Comparison of ENCODE assay signal across 18 mouse cellular contexts in genomic region chr11:97676050-97676754, GRCm38 (mm10). TPM values are rescaled to one million over a fixed set of nuclear protein-coding genes. Genes with fewer than 3 reads are reported as not detected.
A peak's percentile ranks its signal among the peaks of the same experiment; 100 is the strongest.
DNase-seq lines count a peak whose midpoint lies in the region; ATAC-seq lines count a peak whose summit lies in the region.
"Had no signal": no experiment of that assay in that cellular context is flagged by ENCODE, and none has a peak within 500 bp of the region (broad histone marks: within the 10 kb centered on the region; RNA-seq: fewer than 3 reads in every experiment).

No protein-coding gene starts in this region.

- 0 out of 2 replicates have a peak overlapping the region, but pooled peaks have one; percentile 3 for H3K9ac ChIP-seq in heart, embryonic 13.5 days
- no peak overlapping the region for H3K9ac ChIP-seq in midbrain, embryonic 11.5 days (ENCODE audit: low read length)
- no peak overlapping the region for H3K9ac ChIP-seq in midbrain, embryonic 15.5 days
- H3K9ac ChIP-seq: limb, embryonic 13.5 days; liver, embryonic 14.5 days had no signal

- H3K9me3 ChIP-seq in heart, embryonic 13.5 days: no peaks in the 10 kb centered on the region
- H3K9me3 ChIP-seq in midbrain, embryonic 11.5 days (ENCODE audit: control insufficient read depth, low read length): no peaks in the 10 kb centered on the region
- H3K9me3 ChIP-seq in midbrain, embryonic 15.5 days: no peaks in the 10 kb centered on the region
- H3K9me3 ChIP-seq: limb, embryonic 13.5 days; megakaryocyte, embryonic 14.5 days had no signal

- 70% methylated on average over 15 of the region's 15 CpGs for WGBS in heart, embryonic 13.5 days
- 82% methylated on average over 14 of the region's 15 CpGs for WGBS in midbrain, embryonic 11.5 days
- 79% methylated on average over 15 of the region's 15 CpGs for WGBS in midbrain, embryonic 15.5 days

- H3K36me3 ChIP-seq in heart, embryonic 13.5 days: peaks cover 99% of the 10 kb centered on the region
- peaks cover 23% of the 10 kb centered on the region for H3K36me3 ChIP-seq in midbrain, embryonic 11.5 days (ENCODE audit: control insufficient read depth, insufficient read depth, low read length)
- H3K36me3 ChIP-seq in midbrain, embryonic 15.5 days (replicated peaks): peaks cover 44% of the 10 kb centered on the region

- no peak overlapping the region for H3K27ac ChIP-seq in heart, embryonic 13.5 days (replicated peaks)
- no peak overlapping the region for H3K27ac ChIP-seq in midbrain, embryonic 11.5 days (ENCODE audit: low read depth, low read length)
- no peak overlapping the region for H3K27ac ChIP-seq in midbrain, embryonic 15.5 days
- H3K27ac ChIP-seq: heart, adult 2 months; limb, embryonic 13.5 days; liver, embryonic 14.5 days had no signal

- H3K4me2 ChIP-seq in heart, embryonic 13.5 days: no peak overlapping the region
- no peak overlapping the region for H3K4me2 ChIP-seq in midbrain, embryonic 11.5 days
- H3K4me2 ChIP-seq in midbrain, embryonic 15.5 days: no peak overlapping the region
- H3K4me2 ChIP-seq: limb, embryonic 13.5 days had no signal

- DNase-seq in heart, postnatal 14 days: no peak
- DNase-seq in midbrain, embryonic 11.5 days (ENCODE audit: low spot score, missing footprints): no peak
- DNase-seq in lung, postnatal 25 days (ENCODE audit: low spot score): peak; percentile 44
- DNase-seq in natural killer cell, adult 2 months (ENCODE audit: low spot score in 2 of 2): no peak
- no peak for DNase-seq in adrenal gland, adult 2 months
- DNase-seq: cerebellum, postnatal 14 days; embryo, embryonic 11 days; gastrocnemius, postnatal 14 days; heart, adult 2 months; heart, postnatal 10 days; kidney, adult 2 months; kidney, postnatal 14 days; thymus, adult 18-20 months had no signal

- no peak overlapping the region for H3K4me3 ChIP-seq in heart, embryonic 13.5 days
- no peak overlapping the region for H3K4me3 ChIP-seq in midbrain, embryonic 11.5 days (ENCODE audit: low read depth, low read length)
- no peak overlapping the region for H3K4me3 ChIP-seq in midbrain, embryonic 15.5 days
- H3K4me3 ChIP-seq: heart, adult 2 months; limb, embryonic 13.5 days; megakaryocyte, embryonic 14.5 days had no signal

- H3K27me3 ChIP-seq in heart, embryonic 13.5 days (replicated peaks): no peaks in the 10 kb centered on the region
- H3K27me3 ChIP-seq in midbrain, embryonic 11.5 days (ENCODE audit: control insufficient read depth, insufficient read depth, low read length): no peaks in the 10 kb centered on the region
- H3K27me3 ChIP-seq in midbrain, embryonic 15.5 days (replicated peaks): no peaks in the 10 kb centered on the region
- H3K27me3 ChIP-seq: limb, embryonic 13.5 days had no signal

- intact Hi-C loops in heart, postnatal 14 days (cut with DNase I): no loop called here

- H3K4me1 ChIP-seq in heart, embryonic 13.5 days: peaks cover 21% of the 10 kb centered on the region
- H3K4me1 ChIP-seq in midbrain, embryonic 11.5 days (ENCODE audit: control insufficient read depth, insufficient read depth, low read length): peaks cover 24% of the 10 kb centered on the region
- peaks cover 23% of the 10 kb centered on the region for H3K4me1 ChIP-seq in midbrain, embryonic 15.5 days
- H3K4me1 ChIP-seq: limb, embryonic 13.5 days; megakaryocyte, embryonic 14.5 days had no signal

- ATAC-seq in heart, embryonic 13.5 days (ENCODE audit: extremely low read depth, insufficient number of reproducible peaks, low FRiP score, low TSS enrichment): no peak
- peak; percentile 7; the same call in 1 of the 2 replicates for ATAC-seq in midbrain, embryonic 11.5 days (ENCODE audit: low FRiP score)
- ATAC-seq in midbrain, embryonic 15.5 days (replicated peaks): no peak

RNA-seq across cellular contexts. Expression of gene Cisd3, which starts 9.4 kb away (rescaled TPM):
- polyA plus RNA-seq in heart, embryonic 13.5 days (2015; fragmentation: Nextera tagmentation; extraction: Ambion mirVana): 44.1 and 53.7 TPM in 2 replicates
- 100 to 1,000 TPM; 146 to 147 TPM for total RNA-seq in heart, postnatal 14 days (2021)
- polyA plus RNA-seq in midbrain, embryonic 11.5 days (2014; fragmentation: Nextera tagmentation; extraction: Ambion mirVana): 13.4 and 19.0 TPM in 2 replicates
- polyA plus RNA-seq in midbrain, embryonic 15.5 days (2015; fragmentation: Nextera tagmentation; extraction: Ambion mirVana): 21.6 and 26.4 TPM in 2 replicates
- total RNA-seq in adrenal gland, adult 2 months (2021): 100 to 1,000 TPM; 183 to 265 TPM
- 61.6 and 66.4 TPM in 2 replicates for polyA plus RNA-seq in adrenal gland, adult 2 months (2012; rRNA removed)

RNA-seq across cellular contexts. Expression of gene Mllt6, which starts 13.0 kb away (rescaled TPM):
- polyA plus RNA-seq in heart, embryonic 13.5 days (2015; fragmentation: Nextera tagmentation; extraction: Ambion mirVana): 1.7 and 1.9 TPM in 2 replicates
- total RNA-seq in heart, postnatal 14 days (2021): 10 to 100 TPM; 58.1 to 61.7 TPM
- polyA plus RNA-seq in midbrain, embryonic 11.5 days (2014; fragmentation: Nextera tagmentation; extraction: Ambion mirVana): 3.5 and 4.3 TPM in 2 replicates
- 3.9 and 4.4 TPM in 2 replicates for polyA plus RNA-seq in midbrain, embryonic 15.5 days (2015; fragmentation: Nextera tagmentation; extraction: Ambion mirVana)
- 10 to 100 TPM; 30.6 to 51.2 TPM for total RNA-seq in adrenal gland, adult 2 months (2021)
- polyA plus RNA-seq in adrenal gland, adult 2 months (2012; rRNA removed): 73.0 and 85.8 TPM in 2 replicates

RNA-seq across cellular contexts. Expression of gene Pcgf2, which starts 24.1 kb away (rescaled TPM):
- polyA plus RNA-seq in heart, embryonic 13.5 days (2015; fragmentation: Nextera tagmentation; extraction: Ambion mirVana): 10.5 and 11.0 TPM in 2 replicates
- 10 to 100 TPM; 11.1 to 12.9 TPM for total RNA-seq in heart, postnatal 14 days (2021)
- 13.4 and 16.1 TPM in 2 replicates for polyA plus RNA-seq in midbrain, embryonic 11.5 days (2014; fragmentation: Nextera tagmentation; extraction: Ambion mirVana)
- polyA plus RNA-seq in midbrain, embryonic 15.5 days (2015; fragmentation: Nextera tagmentation; extraction: Ambion mirVana): 23.1 TPM in 2 replicates
- total RNA-seq in adrenal gland, adult 2 months (2021): 10 to 100 TPM; 19.8 to 26.1 TPM
- polyA plus RNA-seq in adrenal gland, adult 2 months (2012; rRNA removed): 89.5 and 107 TPM in 2 replicates

RNA-seq across cellular contexts. Expression of gene Psmb3, which starts 27.0 kb away (rescaled TPM):
- polyA plus RNA-seq in heart, embryonic 13.5 days (2015; fragmentation: Nextera tagmentation; extraction: Ambion mirVana): 371 and 445 TPM in 2 replicates
- total RNA-seq in heart, postnatal 14 days (2021): 100 to 1,000 TPM; 161 to 169 TPM
- polyA plus RNA-seq in midbrain, embryonic 11.5 days (2014; fragmentation: Nextera tagmentation; extraction: Ambion mirVana): 477 and 517 TPM in 2 replicates
- polyA plus RNA-seq in midbrain, embryonic 15.5 days (2015; fragmentation: Nextera tagmentation; extraction: Ambion mirVana): 421 and 431 TPM in 2 replicates
- total RNA-seq in adrenal gland, adult 2 months (2021): 100 to 1,000 TPM; 224 to 239 TPM
- 247 and 261 TPM in 2 replicates for polyA plus RNA-seq in adrenal gland, adult 2 months (2012; rRNA removed)

RNA-seq across cellular contexts. Expression of gene Epop, which starts 46.7 kb away (rescaled TPM):
- polyA plus RNA-seq in heart, embryonic 13.5 days (2015; fragmentation: Nextera tagmentation; extraction: Ambion mirVana): 1.1 and 1.4 TPM in 2 replicates
- total RNA-seq in heart, postnatal 14 days (2021): 1 to 10 TPM in 1 of 2 experiments, under 1 TPM in 1; 0.93 to 1.2 TPM
- 7.0 and 12.0 TPM in 2 replicates for polyA plus RNA-seq in midbrain, embryonic 11.5 days (2014; fragmentation: Nextera tagmentation; extraction: Ambion mirVana)
- polyA plus RNA-seq in midbrain, embryonic 15.5 days (2015; fragmentation: Nextera tagmentation; extraction: Ambion mirVana): 1.9 and 2.5 TPM in 2 replicates
- total RNA-seq in adrenal gland, adult 2 months (2021): 1 to 10 TPM; 2.0 to 6.8 TPM
- polyA plus RNA-seq in adrenal gland, adult 2 months (2012; rRNA removed): 10.6 and 16.2 TPM in 2 replicates

Comparison
In these comparisons a context has a peak if more than half of its experiments do, and no peak if none do; other contexts are left out.
1. RNA of gene Mllt6, which starts 13.0 kb away (polyA plus RNA-seq): 73.0 to 85.8 TPM in adrenal gland, adult 2 months; 3.5 to 4.3 TPM in midbrain, embryonic 11.5 days, 3.9 to 4.4 TPM in midbrain, embryonic 15.5 days and 1.7 to 1.9 TPM in heart, embryonic 13.5 days; every median in the first group is over 10 times any median in the second.